Mouse (Mus musculus) macrophage (primary cell): Measurements from ENCODE around the gene 1700037H04Rik. TPM values are rescaled to one million over a fixed set of nuclear protein-coding genes. Genes with fewer than 3 reads are reported as not detected.

Experiments
- H3K27ac ChIP-seq: fragments of 350-480 bp; formaldehyde crosslinking; 2 replicates; pipeline ENCODE4 v1.9.0; 2021
- H3K36me3 ChIP-seq: fragments of 350-480 bp; formaldehyde crosslinking; 2 replicates; pipeline ENCODE4 v1.9.0; 2021; ENCODE audit errors: inconsistent target
- H3K4me3 ChIP-seq: fragments of 350-480 bp; formaldehyde crosslinking; 2 replicates; pipeline ENCODE4 v1.9.0; 2021; ENCODE audit errors: inconsistent target
- H3K79me2 ChIP-seq: fragments of 350-480 bp; formaldehyde crosslinking; 2 replicates; pipeline ENCODE4 v1.9.0; 2021; ENCODE audit errors: inconsistent target
- WGBS: methylation state at CpG from one replicate; pipeline ENCODE4 v1.1.7; 2026; ENCODE audit warnings: inconsistent platforms; ENCODE audit not compliant: missing documents; 5-methylcytosine and 5-hydroxymethylcytosine counted together
- polyA plus RNA-seq: library from polyadenylated mRNA; stranded (reverse); fragments of 250-400 nt; gene quantifications from 3 replicates; pipeline ENCODE4 v1.2.4, GENCODE M21; 2018; ENCODE audit warnings: inconsistent platforms
- total RNA-seq, 78 experiments: library from RNA; depleted of rRNA; stranded (reverse); fragments of 250-400 nt; gene quantifications; 1 replicate in 9 of 78; 2 replicates in 24 of 78; 3 replicates in 43 of 78; 4 replicates in 2 of 78; pipeline ENCODE4 v1.2.4; 2018; ENCODE audit warnings: inconsistent platforms in 56 of 78

The 1700037H04Rik gene
- total RNA-seq (2018; cell fraction: chromatin; rRNA removed), result 10 to 100 TPM in 7 of 26 experiments, 1 to 10 TPM in 19; 1.6 to 23.2 (median 8.0) TPM
- total RNA-seq (2018; cell fraction: cytosol; rRNA removed), result 10 to 100 TPM; 31.6 to 61.2 (median 44.3) TPM
- 10 to 100 TPM in 21 of 26 experiments, 1 to 10 TPM in 5; 5.8 to 30.5 (median 16.5) TPM for total RNA-seq (2018; cell fraction: nucleus; rRNA removed)
- 29.5 to 50.1 TPM (median 49.5 TPM) in 3 replicates for polyA plus RNA-seq

GRCm38 (mm10) chr2:131159938-131160581 is at the start of gene 1700037H04Rik:
1700037H04Rik (minus strand) TSS chr2:131160081.
- WGBS, result under 1% methylated on average over 54 of the region's 54 CpGs
- Histone ChIP-seq H3K4me3 (peak within 1 kb of the TSS; percentile 83), H3K79me2 (peaks cover 17% of the 10 kb centered on the region; the same call in 1 of the 2 replicates), H3K27ac (peak within 1 kb of the TSS; percentile 52), H3K36me3 (no peaks in the 10 kb centered on the region)

- H3K27ac ChIP-seq, result peak overlapping the region; percentile 98
- H3K36me3 ChIP-seq, result peaks cover 20% of the 10 kb centered on the region; the same call in 1 of the 2 replicates
- WGBS, result 78% methylated on average over 4 of the region's 4 CpGs
- peaks cover 19% of the 10 kb centered on the region; the same call in 1 of the 2 replicates for H3K79me2 ChIP-seq
- H3K4me3 ChIP-seq, result no peak overlapping the region
These were observed 49.4 kb upstream of the 1700037H04Rik start for GRCm38 (mm10) chr2:131209125-131209795.

GRCm38 (mm10) chr2:131208356-131208755 is 48.5 kb upstream of the 1700037H04Rik start:
- 100% methylated on average over 2 of the region's 2 CpGs for WGBS
- Histone ChIP-seq H3K4me3 (no peak overlapping the region), H3K36me3 (peaks cover 11% of the 10 kb centered on the region; the same call in 1 of the 2 replicates), H3K79me2 (peaks cover 19% of the 10 kb centered on the region; the same call in 1 of the 2 replicates), H3K27ac (peak overlapping the region; percentile 98)

- Histone ChIP-seq H3K36me3 (no peaks in the 10 kb centered on the region), H3K4me3 (no peak within 1 kb of the TSS; the same call in 1 of the 2 replicates), H3K79me2 (peaks cover 7% of the 10 kb centered on the region; the same call in 1 of the 2 replicates), H3K27ac (peak within 1 kb of the TSS; percentile 97)
- 55% methylated on average over 4 of the region's 4 CpGs for WGBS
These were observed 46.9 kb upstream of the 1700037H04Rik start, which contains the start of gene Ap5s1 for GRCm38 (mm10) chr2:131206778-131207177. Ap5s1 (plus strand) TSS chr2:131207078.

- Histone ChIP-seq H3K27ac (peak overlapping the region; percentile 97), H3K4me3 (no peak overlapping the region), H3K36me3 (no peaks in the 10 kb centered on the region), H3K79me2 (no peaks in the 10 kb centered on the region)
- 83% methylated on average over 8 of the region's 8 CpGs for WGBS
These were observed 45.8 kb upstream of the 1700037H04Rik start for GRCm38 (mm10) chr2:131205521-131206182.

- no peak overlapping the region for H3K4me3 ChIP-seq
These were observed 44.6 kb upstream of the 1700037H04Rik start for GRCm38 (mm10) chr2:131204410-131204981.

GRCm38 (mm10) chr2:131203816-131204409 is 44.0 kb upstream of the 1700037H04Rik start:
- H3K36me3 ChIP-seq, result no peaks in the 10 kb centered on the region
- 82% methylated on average over 6 of the region's 6 CpGs for WGBS
- no peaks in the 10 kb centered on the region for H3K79me2 ChIP-seq
- H3K4me3 ChIP-seq, result no peak overlapping the region
- H3K27ac ChIP-seq, result peak overlapping the region; percentile 97

More at GRCm38 (mm10) chr2:131204410-131204981, 44.6 kb upstream of the 1700037H04Rik start:
- peak overlapping the region; percentile 97 for H3K27ac ChIP-seq
- H3K79me2 ChIP-seq, result no peaks in the 10 kb centered on the region
- WGBS, result 12% methylated on average over 5 of the region's 7 CpGs
- no peaks in the 10 kb centered on the region for H3K36me3 ChIP-seq

- no peaks in the 10 kb centered on the region for H3K36me3 ChIP-seq
- no peaks in the 10 kb centered on the region for H3K79me2 ChIP-seq
- 94% methylated on average over 3 of the region's 3 CpGs for WGBS
- no peak overlapping the region for H3K27ac ChIP-seq
- no peak overlapping the region for H3K4me3 ChIP-seq
These were observed 41.4 kb upstream of the 1700037H04Rik start for GRCm38 (mm10) chr2:131201262-131201661.

GRCm38 (mm10) chr2:131200710-131201109 is 40.8 kb upstream of the 1700037H04Rik start:
- WGBS, result 91% methylated on average over 2 of the region's 2 CpGs

GRCm38 (mm10) chr2:131196606-131197316 is 36.9 kb upstream of the 1700037H04Rik start:
- H3K79me2 ChIP-seq, result no peaks in the 10 kb centered on the region
- 76% methylated on average over 13 of the region's 16 CpGs for WGBS
- H3K36me3 ChIP-seq, result peaks cover 16% of the 10 kb centered on the region; the same call in 1 of the 2 replicates
- no peak overlapping the region for H3K4me3 ChIP-seq
- H3K27ac ChIP-seq, result no peak overlapping the region

More at GRCm38 (mm10) chr2:131200710-131201109, 40.8 kb upstream of the 1700037H04Rik start:
- Histone ChIP-seq H3K79me2 (no peaks in the 10 kb centered on the region), H3K27ac (no peak overlapping the region), H3K4me3 (no peak overlapping the region), H3K36me3 (no peaks in the 10 kb centered on the region)

- H3K79me2 ChIP-seq, result peaks cover 23% of the 10 kb centered on the region
- 68% methylated on average over 4 of the region's 7 CpGs for WGBS
- peaks cover 16% of the 10 kb centered on the region; the same call in 1 of the 2 replicates for H3K36me3 ChIP-seq
- H3K4me3 ChIP-seq, result no peak overlapping the region
- no peak overlapping the region for H3K27ac ChIP-seq
These were observed 31.1 kb upstream of the 1700037H04Rik start for GRCm38 (mm10) chr2:131191005-131191390.

GRCm38 (mm10) chr2:131190344-131191004 is 30.6 kb upstream of the 1700037H04Rik start:
- Histone ChIP-seq H3K4me3 (no peak overlapping the region), H3K79me2 (peaks cover 23% of the 10 kb centered on the region), H3K27ac (no peak overlapping the region), H3K36me3 (peaks cover 16% of the 10 kb centered on the region; the same call in 1 of the 2 replicates)
- WGBS, result 97% methylated on average over 9 of the region's 10 CpGs
